Mouse (Mus musculus) liver, adult 2 months (tissue): ENCODE measurements around the gene Hoxa13. TPM values are rescaled to one million over a fixed set of nuclear protein-coding genes. Genes with fewer than 3 reads are reported as not detected.

Experiments
- DNase-seq: peaks from one replicate; pipeline ENCODE4 v3.0.0-alpha.2; 2011; ENCODE audit warnings: low read depth, low spot score; ENCODE audit errors: extremely low read depth
- H3K27ac ChIP-seq: fragments of 200-500 bp; replicated peaks from 2 replicates; pipeline ENCODE4 v1.5.1; 2012; ENCODE audit warnings: low read depth, mild to moderate bottlenecking, control low read depth, inconsistent platforms, low read length; ENCODE audit not compliant: insufficient read depth
- H3K27me3 ChIP-seq: fragments of 200-500 bp; 2 replicates; pipeline ENCODE4 v1.6.1; 2012; ENCODE audit warnings: mild to moderate bottlenecking, moderate library complexity, low read length, inconsistent platforms; ENCODE audit not compliant: control insufficient read depth, insufficient read depth
- H3K36me3 ChIP-seq: fragments of 200-500 bp; 2 replicates; pipeline ENCODE4 v1.6.1; 2012; ENCODE audit warnings: low read length, inconsistent platforms; ENCODE audit not compliant: control insufficient read depth, insufficient read depth
- H3K4me1 ChIP-seq: fragments of 200-500 bp; 2 replicates; pipeline ENCODE4 v1.6.1; 2011; ENCODE audit warnings: low read length; ENCODE audit not compliant: control insufficient read depth, insufficient read depth
- H3K4me3 ChIP-seq: fragments of 200-500 bp; 2 replicates; pipeline ENCODE4 v1.5.1; 2011; ENCODE audit warnings: low read depth, mild to moderate bottlenecking, control low read depth, low read length, moderate library complexity; ENCODE audit not compliant: insufficient read depth
- H3K79me2 ChIP-seq: fragments of 200-500 bp; 2 replicates; pipeline ENCODE4 v1.6.1; 2012; ENCODE audit warnings: inconsistent platforms, mild to moderate bottlenecking, low read length, moderate library complexity; ENCODE audit not compliant: control insufficient read depth, insufficient read depth
- H3K9ac ChIP-seq: fragments of 200-500 bp; 2 replicates; pipeline ENCODE4 v1.6.1; 2012; ENCODE audit warnings: low read depth, mild to moderate bottlenecking, control low read depth, inconsistent platforms, low read length
- CTCF ChIP-seq: fragments of 200-500 bp; IDR thresholded peaks from 2 replicates; pipeline ENCODE4 v1.5.1; 2011; ENCODE audit warnings: low read depth, low read length, control low read depth
- POLR2A ChIP-seq: fragments of 200-500 bp; IDR thresholded peaks from 2 replicates; pipeline ENCODE4 v1.6.1; 2011; ENCODE audit warnings: low read length, control low read depth; ENCODE audit not compliant: insufficient read depth; ENCODE audit errors: extremely low read depth
- WGBS: fragments of 180-500 bp; shearing (Covaris S2); methylation state at CpG from one replicate; pipeline ENCODE4 v1.1.7; 2018; 5-methylcytosine and 5-hydroxymethylcytosine counted together
- polyA plus RNA-seq: library from polyadenylated mRNA; depleted of rRNA; stranded (reverse); fragments of >200 nt; gene quantifications from 2 replicates; pipeline ENCODE4 v1.2.3, GENCODE M21; 2012
- total RNA-seq: library from RNA; depleted of rRNA; stranded (reverse); fragments of >200 nt; gene quantifications from 2 replicates; pipeline ENCODE4 v1.2.3, GENCODE M21; 2014

Gene Hoxa13
- total and polyA plus RNA-seq, 2 experiments = not detected

DNA sequence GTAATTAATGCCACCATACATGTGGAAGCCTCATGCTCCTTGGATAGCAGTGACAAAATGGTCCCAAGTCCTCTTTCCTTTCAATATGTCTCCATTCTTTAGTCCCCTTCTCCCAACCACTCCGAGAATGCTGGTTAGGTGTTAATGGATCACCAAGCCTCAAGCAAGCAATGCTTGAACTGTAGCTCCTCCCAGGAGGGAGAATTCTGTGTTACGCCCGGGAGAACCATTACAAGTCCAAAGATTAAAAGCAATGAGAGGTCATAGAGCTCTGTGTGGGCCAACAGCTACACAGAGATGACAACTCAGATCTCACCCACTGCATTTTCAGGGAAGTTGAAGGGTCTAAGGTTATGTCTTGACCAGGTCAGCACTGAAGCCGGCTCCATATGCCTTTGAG, 37.8 kb upstream of the Hoxa13 start:
- Histone ChIP-seq H3K27me3 (no peaks in the 10 kb centered on the region), H3K79me2 (no peaks in the 10 kb centered on the region), H3K4me1 (no peaks in the 10 kb centered on the region), H3K9ac (no peak overlapping the region), H3K36me3 (no peaks in the 10 kb centered on the region), H3K27ac (no peak overlapping the region), H3K4me3 (no peak overlapping the region)
- 68% methylated on average over 4 of the region's 4 CpGs for WGBS
- DNase-seq = no peak
- TF ChIP-seq POLR2A (no peak), CTCF (no peak)

DNA sequence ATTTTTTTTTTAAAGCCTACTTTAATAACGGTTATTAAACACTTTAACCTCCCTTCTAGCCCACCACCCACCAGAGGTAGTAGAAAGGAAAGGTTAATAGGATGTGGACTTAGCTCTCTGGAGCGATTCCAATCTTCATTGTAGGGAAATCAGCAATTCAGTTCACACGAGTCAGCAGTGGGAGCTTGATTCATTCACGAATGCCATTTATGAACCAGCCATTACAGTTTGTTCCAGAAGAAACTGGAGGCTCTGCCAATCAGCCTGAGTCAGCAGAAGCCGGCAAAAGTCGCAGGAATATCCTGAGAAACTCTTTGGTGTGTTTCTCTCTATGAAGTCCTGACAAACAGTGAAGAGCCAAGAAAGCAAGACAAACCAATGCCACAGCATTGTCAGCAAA, 33.9 kb upstream of the Hoxa13 start:
- 70% methylated on average over 6 of the region's 6 CpGs for WGBS
- DNase-seq = no peak
- TF ChIP-seq CTCF = no peak
- no peak for TF ChIP-seq POLR2A

DNA sequence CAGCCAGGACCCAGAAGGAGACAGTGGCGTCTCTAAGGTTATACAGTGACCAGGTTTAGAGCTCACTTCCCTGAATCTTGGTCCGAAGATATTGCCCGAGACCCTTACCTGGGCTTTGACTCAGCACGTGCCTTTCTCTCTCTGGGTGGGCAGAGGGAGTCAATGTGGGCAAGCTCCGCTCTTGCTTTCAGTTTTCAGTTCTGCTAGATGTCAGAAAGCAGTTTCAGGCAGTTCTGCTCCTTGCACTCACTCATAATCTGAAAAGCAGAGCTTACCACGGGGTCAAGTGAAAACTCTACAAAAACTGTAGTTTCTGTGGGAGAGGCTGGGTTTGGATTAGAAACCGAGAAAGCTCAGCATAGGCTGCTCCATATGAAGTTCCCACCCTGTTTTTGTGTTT, 31.6 kb upstream of the Hoxa13 start:
- no peak for TF ChIP-seq POLR2A
- TF ChIP-seq CTCF = no peak
- peaks cover 14% of the 10 kb centered on the region for H3K27me3 ChIP-seq
- H3K4me3 ChIP-seq = no peak overlapping the region
- no peaks in the 10 kb centered on the region for H3K36me3 ChIP-seq
- no peaks in the 10 kb centered on the region for H3K4me1 ChIP-seq
- no peak for DNase-seq
- 56% methylated on average over 7 of the region's 7 CpGs for WGBS
- no peak overlapping the region for H3K27ac ChIP-seq
- no peak overlapping the region for H3K9ac ChIP-seq
- no peaks in the 10 kb centered on the region for H3K79me2 ChIP-seq

More for the DNA sequence above, 33.9 kb upstream of the Hoxa13 start:
- Histone ChIP-seq H3K36me3 (no peaks in the 10 kb centered on the region), H3K4me1 (no peaks in the 10 kb centered on the region), H3K9ac (no peak overlapping the region), H3K27me3 (peaks cover 14% of the 10 kb centered on the region), H3K27ac (no peak overlapping the region), H3K79me2 (no peaks in the 10 kb centered on the region), H3K4me3 (no peak overlapping the region)

DNA sequence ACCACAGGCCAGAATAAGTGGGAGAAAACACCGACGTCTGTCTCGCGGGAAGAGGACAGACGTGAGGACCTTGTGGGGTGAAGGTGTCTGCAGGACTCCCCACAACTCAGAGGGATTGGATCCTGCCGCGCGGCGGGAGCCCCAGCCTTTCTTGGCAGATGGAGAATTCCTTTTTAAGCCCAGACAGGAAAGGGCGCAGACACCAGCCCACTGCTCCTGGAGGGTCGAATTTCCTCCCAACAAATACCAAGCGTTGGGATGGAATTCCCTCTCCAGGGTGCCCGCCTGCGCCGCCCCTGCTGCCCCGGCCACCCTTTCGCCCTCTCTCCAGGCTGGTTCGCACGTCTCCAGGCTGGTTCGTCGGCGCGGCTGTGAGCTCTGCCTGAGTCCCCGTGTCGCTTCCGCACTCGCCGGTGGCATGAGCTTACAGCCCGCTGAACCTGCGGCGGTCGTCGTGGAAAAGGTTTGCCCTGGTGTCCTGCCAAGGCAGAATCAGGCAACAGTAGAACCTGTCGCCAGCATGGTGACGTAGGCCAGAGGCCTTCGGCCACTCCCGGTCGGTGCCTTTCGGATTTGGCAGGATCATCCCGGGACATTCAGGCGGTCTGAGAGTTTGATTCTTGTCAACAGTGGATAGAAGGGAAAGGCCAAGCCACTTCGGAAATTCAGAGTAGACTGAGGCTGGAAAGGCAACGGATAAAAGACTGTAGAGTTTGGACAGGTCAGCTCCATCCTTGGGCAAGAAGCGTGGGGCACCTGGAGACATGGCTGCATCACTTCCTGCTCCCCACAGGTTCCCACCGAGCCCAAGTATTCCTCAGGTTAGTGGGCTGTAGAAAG, 30.6 kb upstream of the Hoxa13 start:
- Histone ChIP-seq H3K27ac (no peak overlapping the region), H3K9ac (no peak overlapping the region), H3K4me1 (no peaks in the 10 kb centered on the region), H3K79me2 (no peaks in the 10 kb centered on the region), H3K4me3 (no peak overlapping the region), H3K36me3 (no peaks in the 10 kb centered on the region), H3K27me3 (peaks cover 14% of the 10 kb centered on the region)
- DNase-seq = peak; percentile 23
- TF ChIP-seq CTCF (no peak), POLR2A (no peak)
- 5% methylated on average over 45 of the region's 45 CpGs for WGBS

DNA sequence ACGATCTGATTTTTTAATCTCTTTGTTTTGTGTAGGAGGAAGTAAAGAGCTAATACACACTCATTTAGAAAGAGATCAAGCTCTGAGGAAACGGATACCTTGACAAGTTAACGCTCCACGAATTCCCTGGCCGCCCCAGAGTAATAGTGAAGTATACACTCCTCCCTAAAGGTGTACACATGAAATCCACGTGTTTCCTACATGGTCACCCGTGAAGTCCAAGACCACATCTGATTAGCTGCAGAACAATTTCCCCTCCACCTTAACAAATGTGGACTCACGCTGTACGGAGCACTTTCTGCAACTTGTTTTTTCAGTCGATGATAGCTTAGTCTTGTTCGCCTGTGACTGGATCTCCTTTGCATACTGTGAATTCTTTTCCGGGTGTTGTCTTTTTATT, 29.5 kb upstream of the Hoxa13 start:
- no peaks in the 10 kb centered on the region for H3K4me1 ChIP-seq
- no peaks in the 10 kb centered on the region for H3K79me2 ChIP-seq
- WGBS = 21% methylated on average over 12 of the region's 12 CpGs
- H3K9ac ChIP-seq = no peak overlapping the region
- H3K36me3 ChIP-seq = no peaks in the 10 kb centered on the region
- TF ChIP-seq CTCF (no peak), POLR2A (no peak)
- H3K4me3 ChIP-seq = no peak overlapping the region
- no peak overlapping the region for H3K27ac ChIP-seq
- peaks cover 14% of the 10 kb centered on the region for H3K27me3 ChIP-seq
- no peak for DNase-seq

DNA sequence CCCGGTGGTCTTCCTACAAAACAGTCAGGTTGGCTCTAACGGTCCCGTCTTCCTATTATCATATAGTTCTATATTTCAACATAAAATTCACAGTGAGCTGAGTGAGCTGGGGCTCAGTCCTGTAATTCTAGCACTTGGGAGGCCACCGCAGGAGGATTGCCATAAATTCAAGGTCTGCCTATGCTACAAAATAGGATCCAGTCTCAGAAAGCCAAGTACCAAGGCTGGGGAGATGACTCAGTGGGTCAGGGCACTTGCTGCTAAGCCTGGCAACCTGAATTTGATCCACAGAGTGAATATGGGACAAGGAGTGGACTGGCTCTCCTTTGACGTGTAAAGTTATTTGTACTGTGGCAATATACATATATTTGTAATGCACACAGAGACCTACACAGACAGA, 23.2 kb upstream of the Hoxa13 start:
- no peak for TF ChIP-seq CTCF
- TF ChIP-seq POLR2A = no peak
- no peak for DNase-seq
- no peak overlapping the region for H3K4me3 ChIP-seq
- H3K79me2 ChIP-seq = no peaks in the 10 kb centered on the region
- no peaks in the 10 kb centered on the region; the same call in 1 of the 2 replicates for H3K27me3 ChIP-seq
- H3K9ac ChIP-seq = no peak overlapping the region
- WGBS = 90% methylated on average over 5 of the region's 5 CpGs
- no peak overlapping the region for H3K27ac ChIP-seq
- no peaks in the 10 kb centered on the region for H3K36me3 ChIP-seq
- no peaks in the 10 kb centered on the region for H3K4me1 ChIP-seq
